Mouse (Mus musculus): ENCODE measurements around the gene Kat7. TPM values are rescaled to one million over a fixed set of nuclear protein-coding genes. Genes with fewer than 3 reads are reported as not detected.

The Kat7 gene
- polyA plus RNA-seq, 1 experiment from 2014 or later, result 66.2 TPM

DNA sequence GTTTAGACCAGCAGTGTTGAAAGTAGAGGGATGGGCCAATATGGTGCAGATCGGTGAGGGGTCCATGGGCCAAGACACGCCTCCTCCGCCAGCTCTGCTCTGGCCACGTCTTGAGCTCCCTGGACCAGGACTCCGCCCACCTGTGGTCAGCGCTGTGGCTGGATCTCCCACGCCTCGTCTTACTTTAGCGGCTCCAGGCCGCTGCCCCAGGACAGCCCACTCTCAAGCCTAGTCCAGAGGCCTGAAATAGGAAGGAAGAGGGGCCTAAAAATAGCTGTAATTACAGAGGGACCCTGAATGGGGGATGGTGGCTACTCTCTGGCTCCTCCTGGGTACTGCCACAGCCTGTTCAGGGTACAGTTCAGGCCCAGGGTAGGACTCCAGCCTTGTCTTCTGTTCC is 59.9 kb downstream of the Kat7 start:
- no peak for ATAC-seq (ENCODE audit: low FRiP score, low read depth)
- WGBS, result 61% methylated on average over 10 of the region's 10 CpGs
- no peak overlapping the region for H3K27ac ChIP-seq (replicated peaks)
- H3K27me3 ChIP-seq, result no peaks in the 10 kb centered on the region
- no peaks in the 10 kb centered on the region for H3K36me3 ChIP-seq
- H3K9me3 ChIP-seq, result no peaks in the 10 kb centered on the region
- no peak overlapping the region for H3K4me2 ChIP-seq
- H3K9ac ChIP-seq, result no peak overlapping the region
- no peaks in the 10 kb centered on the region for H3K4me1 ChIP-seq (replicated peaks)
- H3K4me3 ChIP-seq, result no peak overlapping the region

GRCm38 (mm10) chr11:95247065-95247464 is 63.0 kb downstream of the Kat7 start:
- H3K9ac ChIP-seq, result no peak overlapping the region
- H3K36me3 ChIP-seq, result no peaks in the 10 kb centered on the region
- ATAC-seq (ENCODE audit: low FRiP score, low read depth), result no peak
- H3K4me3 ChIP-seq, result no peak overlapping the region
- no peaks in the 10 kb centered on the region for H3K9me3 ChIP-seq
- H3K27me3 ChIP-seq, result no peaks in the 10 kb centered on the region
- no peaks in the 10 kb centered on the region for H3K4me1 ChIP-seq (replicated peaks)
- no peak overlapping the region for H3K4me2 ChIP-seq
- H3K27ac ChIP-seq (replicated peaks), result no peak overlapping the region
- 45% methylated on average over 14 of the region's 14 CpGs for WGBS

DNA sequence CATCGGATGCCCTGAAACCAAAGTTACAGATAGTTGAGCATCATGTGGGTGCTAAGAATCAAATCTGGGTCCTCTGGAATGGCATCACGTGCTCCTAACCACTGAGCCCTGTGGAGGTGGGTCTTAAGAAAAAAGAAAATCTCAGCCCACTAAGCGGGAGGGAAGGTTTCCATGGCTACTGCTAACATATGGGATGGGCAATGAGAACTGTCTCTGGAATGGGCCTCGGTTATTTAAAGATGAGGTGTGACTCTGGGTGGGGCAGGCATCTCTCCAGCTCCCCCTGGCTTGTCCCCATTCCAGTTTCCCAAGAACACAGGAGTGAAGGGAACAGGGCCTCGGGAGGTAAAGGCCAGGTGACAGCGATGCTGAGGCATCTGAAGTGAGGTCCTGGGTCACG is 64.6 kb downstream of the Kat7 start:
- Histone ChIP-seq H3K4me2 (no peak overlapping the region), H3K9me3 (no peaks in the 10 kb centered on the region), H3K9ac (no peak overlapping the region), H3K27ac (replicated peaks) (no peak overlapping the region), H3K4me3 (no peak overlapping the region), H3K27me3 (no peaks in the 10 kb centered on the region), H3K36me3 (no peaks in the 10 kb centered on the region), H3K4me1 (replicated peaks) (no peaks in the 10 kb centered on the region)
- no peak for ATAC-seq (ENCODE audit: low FRiP score, low read depth)
- 78% methylated on average over 7 of the region's 7 CpGs for WGBS

GRCm38 (mm10) chr11:95242653-95243052 is 67.4 kb downstream of the Kat7 start:
- ATAC-seq (ENCODE audit: low FRiP score, low read depth), result no peak
- no peaks in the 10 kb centered on the region for H3K36me3 ChIP-seq
- WGBS, result 60% methylated on average over 6 of the region's 6 CpGs

GRCm38 (mm10) chr11:95238477-95238876 is 71.6 kb downstream of the Kat7 start:
- ATAC-seq (ENCODE audit: low FRiP score, low read depth), result no peak
- Histone ChIP-seq H3K4me1 (replicated peaks) (no peaks in the 10 kb centered on the region), H3K9ac (no peak overlapping the region), H3K27ac (replicated peaks) (no peak overlapping the region), H3K4me2 (no peak overlapping the region), H3K36me3 (no peaks in the 10 kb centered on the region), H3K4me3 (no peak overlapping the region), H3K27me3 (no peaks in the 10 kb centered on the region), H3K9me3 (no peaks in the 10 kb centered on the region)
- 75% methylated on average over 6 of the region's 6 CpGs for WGBS

More at GRCm38 (mm10) chr11:95242653-95243052, 67.4 kb downstream of the Kat7 start:
- H3K4me2 ChIP-seq, result no peak overlapping the region
- H3K27ac ChIP-seq (replicated peaks), result no peak overlapping the region
- H3K4me3 ChIP-seq, result no peak overlapping the region
- H3K9ac ChIP-seq, result no peak overlapping the region
- H3K27me3 ChIP-seq, result no peaks in the 10 kb centered on the region
- H3K4me1 ChIP-seq (replicated peaks), result no peaks in the 10 kb centered on the region
- no peaks in the 10 kb centered on the region for H3K9me3 ChIP-seq

GRCm38 (mm10) chr11:95232329-95232696 is 77.7 kb downstream of the Kat7 start:
- H3K4me3 ChIP-seq, result no peak overlapping the region
- no peaks in the 10 kb centered on the region for H3K9me3 ChIP-seq
- WGBS, result 44% methylated on average over 6 of the region's 6 CpGs
- H3K4me1 ChIP-seq (replicated peaks), result no peaks in the 10 kb centered on the region
- H3K36me3 ChIP-seq, result no peaks in the 10 kb centered on the region
- ATAC-seq (ENCODE audit: low FRiP score, low read depth), result no peak
- H3K27ac ChIP-seq (replicated peaks), result no peak overlapping the region
- no peak overlapping the region for H3K9ac ChIP-seq
- peak overlapping the region; percentile 42 for H3K4me2 ChIP-seq
- no peaks in the 10 kb centered on the region for H3K27me3 ChIP-seq

DNA sequence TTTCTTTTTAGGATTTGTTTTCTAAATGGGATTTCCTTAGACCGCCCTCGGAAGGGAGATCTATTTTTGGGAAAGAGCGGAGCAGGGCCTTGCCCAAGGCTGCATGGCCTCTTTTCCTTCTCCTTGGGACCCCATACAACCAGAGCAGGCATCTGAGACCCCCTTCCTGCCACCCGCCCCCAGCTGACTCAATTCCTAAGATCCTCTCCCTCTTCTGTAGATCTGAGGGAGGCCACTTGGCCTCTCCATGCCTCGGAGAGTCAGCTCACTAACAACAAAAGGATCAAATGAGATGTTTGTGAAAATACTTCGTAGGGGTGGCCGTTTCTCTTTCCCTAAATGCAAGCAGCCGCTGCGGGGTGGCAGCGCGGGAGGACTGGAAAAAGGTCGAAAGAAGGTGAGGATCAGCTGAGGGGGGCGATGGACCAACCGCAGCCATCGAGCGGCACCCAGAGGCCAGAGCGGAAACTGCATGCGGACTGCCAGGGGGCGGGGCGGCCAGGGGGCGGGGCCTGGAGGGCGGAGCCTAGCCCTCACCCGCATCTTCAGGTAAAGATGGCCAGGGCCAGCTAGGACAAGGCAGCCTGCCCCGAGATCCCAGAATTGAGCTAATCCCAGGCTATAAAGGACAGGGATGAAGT is 78.2 kb downstream of the Kat7 start:
- no peaks in the 10 kb centered on the region for H3K36me3 ChIP-seq
- H3K27me3 ChIP-seq, result no peaks in the 10 kb centered on the region
- no peaks in the 10 kb centered on the region for H3K4me1 ChIP-seq (replicated peaks)
- no peak overlapping the region for H3K9ac ChIP-seq
- peak overlapping the region; percentile 42 for H3K4me2 ChIP-seq
- H3K9me3 ChIP-seq, result no peaks in the 10 kb centered on the region
- no peak overlapping the region for H3K27ac ChIP-seq (replicated peaks)
- no peak overlapping the region for H3K4me3 ChIP-seq
- ATAC-seq (ENCODE audit: low FRiP score, low read depth), result peak; percentile 61; the same call in 1 of the 2 replicates
- 10% methylated on average over 24 of the region's 24 CpGs for WGBS

DNA sequence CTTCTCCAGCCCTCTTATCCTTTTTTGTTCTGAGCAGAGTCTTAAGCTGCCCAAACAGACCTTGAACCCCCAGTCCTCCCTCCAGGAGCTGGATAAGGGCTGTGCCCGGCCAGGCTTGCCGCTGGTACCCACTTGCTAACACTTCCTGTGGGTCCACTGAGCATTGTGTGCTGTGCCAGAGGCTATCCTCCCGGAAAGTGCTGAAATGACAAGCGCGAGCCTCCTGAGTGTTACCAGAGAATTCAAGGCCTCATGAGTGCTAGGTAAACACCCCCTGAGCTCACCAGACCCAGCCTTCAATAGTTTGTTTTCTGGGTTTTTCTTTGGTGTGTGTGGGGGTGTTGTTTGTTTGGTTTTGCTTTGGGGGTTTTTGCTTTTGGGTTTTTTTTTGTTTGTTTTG is 82.6 kb downstream of the Kat7 start:
- peaks cover 12% of the 10 kb centered on the region for H3K4me1 ChIP-seq (replicated peaks)
- H3K4me2 ChIP-seq, result no peak overlapping the region
- no peak overlapping the region for H3K27ac ChIP-seq (replicated peaks)
- 66% methylated on average over 5 of the region's 5 CpGs for WGBS
- no peaks in the 10 kb centered on the region for H3K9me3 ChIP-seq
- H3K27me3 ChIP-seq, result peaks cover 21% of the 10 kb centered on the region
- no peaks in the 10 kb centered on the region for H3K36me3 ChIP-seq
- no peak overlapping the region for H3K9ac ChIP-seq
- no peak for ATAC-seq (ENCODE audit: low FRiP score, low read depth)
- H3K4me3 ChIP-seq, result no peak overlapping the region

DNA sequence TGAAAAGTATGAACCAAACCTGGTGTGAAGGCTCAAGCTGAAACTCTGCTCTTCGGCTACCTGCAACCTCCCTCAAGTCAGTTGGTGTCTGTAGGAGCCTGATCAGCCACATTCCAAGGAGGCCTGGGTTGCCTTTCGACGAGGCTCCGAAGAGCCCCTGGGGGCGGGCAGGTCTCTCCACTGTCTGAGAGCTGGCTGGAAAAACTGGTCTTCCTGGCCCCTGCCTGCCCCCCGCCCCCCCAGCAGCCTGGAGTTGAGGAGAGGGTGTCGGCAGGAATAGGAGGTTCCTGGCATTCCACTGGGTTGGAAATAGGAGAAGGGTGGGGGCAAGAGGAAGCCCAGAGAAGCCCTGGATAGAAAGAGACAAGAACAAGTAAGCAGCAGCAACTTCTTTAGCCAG is 84.6 kb downstream of the Kat7 start:
- WGBS, result 28% methylated on average over 7 of the region's 7 CpGs
- no peak overlapping the region for H3K9ac ChIP-seq
- H3K27me3 ChIP-seq, result peaks cover 24% of the 10 kb centered on the region
- no peak overlapping the region for H3K27ac ChIP-seq (replicated peaks)
- H3K9me3 ChIP-seq, result no peaks in the 10 kb centered on the region
- ATAC-seq (ENCODE audit: low FRiP score, low read depth), result no peak
- no peak overlapping the region for H3K4me2 ChIP-seq
- peaks cover 12% of the 10 kb centered on the region for H3K4me1 ChIP-seq (replicated peaks)
- H3K36me3 ChIP-seq, result no peaks in the 10 kb centered on the region
- H3K4me3 ChIP-seq, result no peak overlapping the region

Other genes with a start within 250 kb of the Kat7 start
- gene Itga3, start 233.4 kb downstream of the Kat7 start, polyA plus RNA-seq (2015; fragmentation: Nextera tagmentation; extraction: Ambion mirVana), result 17.9 and 19.8 TPM in 2 replicates
- gene Dlx3, start 190.1 kb downstream of the Kat7 start, polyA plus RNA-seq (2015; fragmentation: Nextera tagmentation; extraction: Ambion mirVana), result 0.19 and 0.54 TPM in 2 replicates
- gene Dlx4, start 164.0 kb downstream of the Kat7 start, polyA plus RNA-seq (2015; fragmentation: Nextera tagmentation; extraction: Ambion mirVana), result not detected in 2 replicates
- not detected in 2 replicates for gene Tac4, start 48.7 kb downstream of the Kat7 start, polyA plus RNA-seq (2015; fragmentation: Nextera tagmentation; extraction: Ambion mirVana)
- gene Fam117a, start 26.8 kb upstream of the Kat7 start, polyA plus RNA-seq (2015; fragmentation: Nextera tagmentation; extraction: Ambion mirVana), result 3.1 and 3.6 TPM in 2 replicates
- gene Slc35b1, start 74.4 kb upstream of the Kat7 start, polyA plus RNA-seq (2015; fragmentation: Nextera tagmentation; extraction: Ambion mirVana), result 137 and 140 TPM in 2 replicates
- 222 and 230 TPM in 2 replicates for gene Spop, start 103.8 kb upstream of the Kat7 start, polyA plus RNA-seq (2015; fragmentation: Nextera tagmentation; extraction: Ambion mirVana)
- 3.3 and 3.9 TPM in 2 replicates for gene Nxph3, start 204.3 kb upstream of the Kat7 start, polyA plus RNA-seq (2015; fragmentation: Nextera tagmentation; extraction: Ambion mirVana)